Mouse (Mus musculus): ENCODE measurements around the gene Gga1. TPM values are rescaled to one million over a fixed set of nuclear protein-coding genes. Genes with fewer than 3 reads are reported as not detected.
"Not testable (repeated sequence)": the region's sequence is repeated elsewhere in the genome, so short reads cannot be mapped to it uniquely, and the experiment has no call there.

Gene Gga1
- polyA plus RNA-seq, 2 experiments from 2014 or later = 14.3 to 17.1 TPM

DNA sequence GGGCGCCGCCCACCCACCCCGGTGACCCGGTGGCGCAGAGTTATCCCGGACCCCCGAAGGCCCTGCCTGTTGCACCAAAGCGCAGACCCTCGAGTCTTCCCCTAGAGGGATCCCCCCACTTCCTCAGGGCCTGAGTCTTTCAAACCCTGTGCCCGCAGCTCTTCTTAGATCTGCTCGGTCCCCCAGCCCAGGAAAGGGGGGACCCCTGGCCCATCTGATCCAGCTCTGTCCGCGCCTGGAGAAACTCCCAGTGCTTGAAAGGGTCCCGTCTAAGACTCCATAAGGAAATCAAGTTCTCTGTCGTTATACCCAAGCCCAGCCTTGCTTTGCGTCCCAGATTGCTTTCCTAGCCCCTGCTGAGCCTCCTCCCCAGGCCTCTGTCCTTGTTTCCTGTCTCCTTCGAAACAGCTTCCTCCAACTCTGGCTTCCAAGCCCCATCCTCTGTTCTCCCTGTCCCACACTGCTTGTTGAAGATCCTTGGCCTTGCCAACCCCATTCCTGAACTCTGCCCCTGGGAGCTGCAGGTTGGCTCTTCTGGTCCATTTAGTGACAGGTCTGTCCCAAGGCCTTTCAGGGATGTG is 910 bp downstream of the Gga1 start:
- no peak for ATAC-seq

- ATAC-seq = not testable (repeated sequence)
Measured at GRCm38 (mm10) chr15:78878792-78879516, 2.0 kb downstream of the Gga1 start.

DNA sequence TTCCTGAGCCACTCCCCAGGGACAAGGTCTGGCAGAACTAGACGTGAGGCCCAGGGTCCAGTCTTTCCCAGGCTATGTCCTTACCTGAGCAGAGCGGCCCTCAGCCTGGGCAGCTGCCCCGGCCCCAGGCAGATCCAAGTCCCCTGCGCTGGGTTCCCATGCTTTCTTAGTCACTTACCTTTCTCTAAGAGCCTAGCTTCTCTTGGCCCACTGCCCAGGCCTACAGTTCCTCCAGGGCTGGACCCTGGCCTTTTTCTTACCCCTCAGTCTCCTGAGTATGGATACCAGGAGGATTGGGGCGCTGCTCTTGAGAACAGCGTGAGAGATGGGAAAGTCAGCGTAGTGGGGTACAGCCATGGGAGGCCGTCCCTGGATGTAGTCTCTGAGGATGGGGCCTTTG is 3.4 kb downstream of the Gga1 start:
- no peak for ATAC-seq

DNA sequence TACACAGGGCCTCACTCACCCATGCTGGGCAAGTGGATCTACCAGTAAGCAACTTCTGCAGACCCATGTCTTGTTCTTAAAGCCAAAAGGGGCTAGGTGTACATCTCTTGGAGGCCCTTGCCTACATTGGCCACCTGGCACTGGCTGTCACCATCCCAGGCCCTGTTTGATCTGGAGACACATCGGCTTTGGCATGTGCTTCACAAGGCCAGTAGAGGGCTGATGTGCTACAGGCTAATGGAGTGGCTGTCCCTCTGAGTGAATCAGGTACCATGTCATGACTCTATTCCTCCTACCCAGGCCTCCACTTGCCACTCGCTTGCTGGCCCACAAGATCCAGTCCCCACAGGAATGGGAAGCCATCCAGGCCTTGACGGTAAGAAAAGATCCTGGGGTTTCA is 4.8 kb downstream of the Gga1 start:
- ATAC-seq = no peak

DNA sequence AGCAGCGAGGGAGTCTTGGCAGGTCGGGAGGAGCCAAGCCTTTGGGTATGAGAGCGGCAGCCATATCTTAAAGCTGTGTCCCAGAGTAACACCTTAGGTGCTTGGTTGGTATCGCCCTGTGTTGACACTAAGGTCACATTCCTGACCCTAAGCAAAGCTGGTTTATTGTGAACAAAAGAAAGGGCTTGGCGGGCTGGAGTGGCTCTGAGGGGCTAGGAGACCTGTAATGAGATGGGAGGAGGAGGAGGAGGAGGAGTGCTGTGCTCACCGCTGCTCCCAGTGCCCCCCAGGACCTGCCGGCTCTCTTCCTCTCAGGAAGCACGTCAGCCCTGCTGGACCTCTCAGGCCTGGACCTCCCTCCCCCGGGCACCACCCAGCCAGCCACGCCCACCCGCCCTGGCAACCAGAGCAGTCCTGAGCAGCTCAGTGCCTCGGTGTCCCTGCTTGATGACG is 12.4 kb downstream of the Gga1 start:
- ATAC-seq = no peak

DNA sequence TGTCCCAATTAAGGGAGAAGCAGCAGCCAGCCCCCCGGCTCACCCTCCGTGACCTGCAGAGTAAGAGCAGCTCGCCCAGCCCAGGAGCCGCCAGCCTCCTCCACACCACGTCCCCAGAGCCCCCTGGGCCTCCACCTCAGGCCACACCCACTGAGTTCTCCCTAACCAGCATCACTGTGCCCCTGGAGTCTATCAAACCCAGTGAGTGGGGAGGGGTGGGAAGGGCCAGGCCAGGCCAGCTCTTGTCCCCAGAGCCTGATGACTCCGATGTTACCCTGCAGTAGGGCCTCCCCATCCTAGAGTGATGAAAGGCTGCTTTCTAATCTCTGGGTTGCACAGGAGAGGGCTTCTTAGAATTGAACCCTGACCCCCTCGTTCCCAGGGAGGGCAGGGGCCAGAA is 15.4 kb downstream of the Gga1 start:
- no peak for ATAC-seq

DNA sequence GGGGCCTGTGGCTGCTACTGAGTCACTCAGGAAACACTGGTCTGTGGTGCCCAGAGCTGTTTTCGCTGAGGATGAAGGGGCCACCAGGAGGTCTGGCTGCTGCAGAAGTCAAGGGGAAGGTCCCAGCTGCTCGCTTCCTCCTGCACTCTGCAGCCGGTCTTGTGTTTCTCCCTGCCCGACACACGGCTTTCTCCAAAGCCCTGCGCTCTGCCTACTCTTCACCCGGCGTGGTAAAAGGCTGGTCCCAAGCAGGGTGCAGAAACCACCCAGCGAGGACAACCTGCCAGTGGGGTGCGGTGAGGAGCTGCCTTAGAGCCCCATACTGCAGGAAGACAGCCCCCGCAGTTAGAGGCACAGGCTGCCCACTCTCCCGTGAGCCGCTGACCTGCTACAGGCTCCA is 17.7 kb downstream of the Gga1 start:
- peak; percentile 18 for ATAC-seq

- ATAC-seq = no peak
Measured at GRCm38 (mm10) chr15:78895741-78896140, 18.8 kb downstream of the Gga1 start.

GRCm38 (mm10) chr15:78896149-78896548 is 19.2 kb downstream of the Gga1 start:
- peak; percentile 55 for ATAC-seq

- ATAC-seq = no peak
Measured at GRCm38 (mm10) chr15:78897488-78897887, 20.5 kb downstream of the Gga1 start.

GRCm38 (mm10) chr15:78898507-78899001 is 21.6 kb downstream of the Gga1 start:
- peak; percentile 67 for ATAC-seq

- no peak for ATAC-seq
Measured at GRCm38 (mm10) chr15:78899409-78899739, 22.4 kb downstream of the Gga1 start, which contains the start of gene Gm49510. Gene Gm49510 (plus strand): TSS chr15:78899667.

- ATAC-seq = peak; percentile 54
Measured at GRCm38 (mm10) chr15:78899740-78900584, 23.0 kb downstream of the Gga1 start, which contains the start of gene Sh3bp1. Gene Sh3bp1 (plus strand): TSS chr15:78899768.

- ATAC-seq = no peak
Measured at GRCm38 (mm10) chr15:78900585-78901421, 23.8 kb downstream of the Gga1 start.

DNA sequence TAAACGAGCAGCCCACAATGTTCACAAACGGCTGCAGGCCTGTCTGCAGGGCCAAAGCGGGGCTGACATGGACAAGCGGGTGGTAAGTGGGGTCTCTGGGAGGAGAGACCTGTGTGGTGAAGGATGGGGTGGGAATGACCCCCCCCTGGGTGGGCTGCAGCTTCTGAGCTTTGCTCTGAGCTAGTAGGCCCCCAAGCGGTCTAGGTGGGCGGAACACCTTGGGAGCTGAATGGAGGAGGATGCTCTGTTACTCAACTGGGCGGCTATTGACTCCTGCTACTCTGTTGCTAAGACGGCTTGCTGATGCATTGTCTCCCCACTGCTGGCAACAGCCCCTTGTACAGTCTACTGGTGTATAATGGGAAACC is 24.4 kb downstream of the Gga1 start:
- no peak for ATAC-seq

DNA sequence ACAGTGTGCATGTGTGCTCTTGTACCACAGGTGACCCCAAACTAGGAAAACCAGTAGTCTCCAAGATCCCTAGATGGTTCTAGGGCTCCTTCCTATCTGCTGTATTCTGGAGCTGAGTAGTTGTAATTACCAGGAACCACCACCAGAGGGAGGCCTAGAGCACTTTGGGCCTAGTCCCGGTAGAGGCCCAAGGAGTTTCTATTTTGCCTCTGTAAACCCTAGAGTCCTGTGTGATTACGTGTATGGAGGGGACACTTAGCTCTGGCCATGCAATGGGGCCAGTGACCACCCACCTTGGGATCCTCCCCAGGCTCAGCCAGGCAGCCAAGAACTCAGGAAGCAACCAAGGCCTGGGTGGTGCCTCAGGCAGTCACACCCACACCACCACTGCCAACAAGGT is 26.3 kb downstream of the Gga1 start:
- ATAC-seq = no peak

GRCm38 (mm10) chr15:78908399-78908798 is 31.4 kb downstream of the Gga1 start:
- ATAC-seq = no peak

DNA sequence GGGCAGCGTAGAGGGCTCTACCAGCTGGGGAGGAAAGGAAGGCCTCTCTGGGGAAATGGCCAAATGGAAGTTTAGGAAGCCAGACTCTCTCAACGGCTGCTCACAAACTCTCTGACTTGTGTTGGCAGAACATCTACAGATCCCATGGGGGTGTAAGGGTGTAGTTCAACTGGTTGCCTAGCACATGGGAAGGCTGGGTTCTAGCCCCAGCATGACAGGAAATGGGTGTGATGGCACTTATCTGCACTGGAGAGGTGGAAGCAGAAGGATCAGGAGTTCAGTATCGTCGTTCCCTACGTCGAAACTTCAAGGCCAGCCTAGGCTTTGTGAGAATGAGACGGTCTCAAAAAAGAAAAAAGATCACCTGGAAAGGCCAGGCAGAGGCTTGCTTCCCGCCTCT is 32.0 kb downstream of the Gga1 start:
- ATAC-seq = no peak

GRCm38 (mm10) chr15:78912040-78912439 is 35.0 kb downstream of the Gga1 start:
- no peak for ATAC-seq

GRCm38 (mm10) chr15:78913632-78914090 is 36.7 kb downstream of the Gga1 start, which contains the start of gene Pdxp:
Gene Pdxp (plus strand): TSS chr15:78913919.
- peak; percentile 92 for ATAC-seq

- peak; percentile 35 for ATAC-seq
Measured at GRCm38 (mm10) chr15:78914091-78914822, 37.3 kb downstream of the Gga1 start.

Data from CD4-positive, CD25-positive, alpha-beta regulatory T cell, adult 4 months (primary cell).